Mouse (Mus musculus) megakaryocyte-erythroid progenitor cell, adult 5-6 weeks (primary cell): ENCODE measurements around the gene Nek7. TPM values are rescaled to one million over a fixed set of nuclear protein-coding genes. Genes with fewer than 3 reads are reported as not detected.
A peak's percentile ranks its signal among the peaks of the same experiment; 100 is the strongest.

Experiments
- ATAC-seq: replicated peaks from 2 replicates; pipeline ENCODE4 v1.8.0; 2016; ENCODE audit warnings: mild to moderate bottlenecking, inconsistent platforms; ENCODE audit not compliant: severe bottlenecking, poor library complexity, low FRiP score, low TSS enrichment
- total RNA-seq, 2 experiments: library from RNA; stranded (forward) in 1 of 2; stranded (reverse) in 1 of 2; fragments of 200-1000, 215-1000 nt in 1 of 2; fragments of >200 nt in 1 of 2; fragmentation: Nextera tagmentation in 1 of 2; gene quantifications; 2 replicates each; pipeline ENCODE4 v1.2.3; 2014 to 2017

The Nek7 gene
- total RNA-seq, 2 experiments from 2014 or later, result 12.7 to 20.2 TPM

- no peak for ATAC-seq
Measured at GRCm38 (mm10) chr1:138612177-138612576, 7.8 kb downstream of the Nek7 start.

- no peak for ATAC-seq
Measured at GRCm38 (mm10) chr1:138609176-138609575, 10.8 kb downstream of the Nek7 start.

- no peak for ATAC-seq
Measured at GRCm38 (mm10) chr1:138608336-138608735, 11.6 kb downstream of the Nek7 start.

GRCm38 (mm10) chr1:138607862-138608261 lies 12.1 kb downstream of the Nek7 start:
- no peak for ATAC-seq

- ATAC-seq, result no peak
Measured at GRCm38 (mm10) chr1:138606771-138607170, 13.2 kb downstream of the Nek7 start.

- ATAC-seq, result no peak
Measured at GRCm38 (mm10) chr1:138604736-138605135, 15.2 kb downstream of the Nek7 start.

GRCm38 (mm10) chr1:138603974-138604373 lies 16.0 kb downstream of the Nek7 start:
- ATAC-seq, result no peak

- ATAC-seq, result no peak
Measured at GRCm38 (mm10) chr1:138598087-138598486, 21.9 kb downstream of the Nek7 start.

- no peak for ATAC-seq
Measured at GRCm38 (mm10) chr1:138596127-138596706, 23.7 kb downstream of the Nek7 start.

- ATAC-seq, result no peak
Measured at GRCm38 (mm10) chr1:138594910-138595309, 25.0 kb downstream of the Nek7 start.

GRCm38 (mm10) chr1:138593922-138594321 lies 26.0 kb downstream of the Nek7 start:
- no peak for ATAC-seq

GRCm38 (mm10) chr1:138592466-138592865 lies 27.5 kb downstream of the Nek7 start:
- no peak for ATAC-seq

- ATAC-seq, result no peak
Measured at GRCm38 (mm10) chr1:138590451-138591022, 29.4 kb downstream of the Nek7 start.

- ATAC-seq, result no peak
Measured at GRCm38 (mm10) chr1:138589126-138589525, 30.8 kb downstream of the Nek7 start.

- no peak for ATAC-seq
Measured at GRCm38 (mm10) chr1:138587812-138588211, 32.1 kb downstream of the Nek7 start.

GRCm38 (mm10) chr1:138586891-138587290 lies 33.0 kb downstream of the Nek7 start:
- ATAC-seq, result no peak

- ATAC-seq, result no peak
Measured at GRCm38 (mm10) chr1:138584423-138585013, 35.4 kb downstream of the Nek7 start.

- ATAC-seq, result no peak
Measured at GRCm38 (mm10) chr1:138582225-138582624, 37.7 kb downstream of the Nek7 start.

- ATAC-seq, result peak; percentile 99
Measured at GRCm38 (mm10) chr1:138579822-138580492, 40.0 kb downstream of the Nek7 start.

GRCm38 (mm10) chr1:138579207-138579606 lies 40.7 kb downstream of the Nek7 start:
- no peak for ATAC-seq

- ATAC-seq, result no peak
Measured at GRCm38 (mm10) chr1:138576803-138577202, 43.1 kb downstream of the Nek7 start.
